ENCODE assay signal across 9 mouse cellular contexts in genomic region chr15:98003822-98004739, GRCm38 (mm10). TPM values are rescaled to one million over a fixed set of nuclear protein-coding genes. Genes with fewer than 3 reads are reported as not detected.
DNase-seq lines count a peak whose midpoint lies in the region; ATAC-seq lines count a peak whose summit lies in the region.
"Had no signal": no experiment of that assay in that cellular context is flagged by ENCODE, and none has a peak within 500 bp of the region (broad histone marks: within the 10 kb centered on the region; RNA-seq: fewer than 3 reads in every experiment).

Col2a1 (minus strand) TSS chr15:98004695.

- peak within 1 kb of the TSS; percentile 52 for H3K4me3 ChIP-seq in heart, embryonic 12.5 days
- peak within 1 kb of the TSS; percentile 48 for H3K4me3 ChIP-seq in forebrain, embryonic 16.5 days (replicated peaks; ENCODE audit: low read length)
- H3K4me3 ChIP-seq: liver, embryonic 15.5 days had no signal

- peak; percentile 44; the same call in 1 of the 2 replicates for ATAC-seq in heart, embryonic 12.5 days (ENCODE audit: insufficient number of reproducible peaks, low FRiP score)
- ATAC-seq in forebrain, embryonic 16.5 days: peak; percentile 48
- 0 out of 2 replicates have a peak, but pooled peaks have one; percentile 30 for ATAC-seq in megakaryocyte progenitor cell, adult 5-6 weeks (replicated peaks; ENCODE audit: poor library complexity)

- H3K27ac ChIP-seq in heart, embryonic 12.5 days (ENCODE audit: poor library complexity, severe bottlenecking): no peak within 1 kb of the TSS
- H3K27ac ChIP-seq in forebrain, embryonic 16.5 days (ENCODE audit: low read length): no peak within 1 kb of the TSS
- H3K27ac ChIP-seq: liver, embryonic 15.5 days had no signal

- WGBS in heart, embryonic 12.5 days: under 1% methylated on average over 59 of the region's 59 CpGs
- under 1% methylated on average over 56 of the region's 59 CpGs for WGBS in forebrain, embryonic 16.5 days

- H3K9me3 ChIP-seq in heart, embryonic 12.5 days (replicated peaks): no peaks in the 10 kb centered on the region
- no peaks in the 10 kb centered on the region for H3K9me3 ChIP-seq in forebrain, embryonic 16.5 days (ENCODE audit: control insufficient read depth, low read length)
- H3K9me3 ChIP-seq: liver, embryonic 15.5 days had no signal

- H3K4me1 ChIP-seq in heart, embryonic 12.5 days (replicated peaks): peaks cover 53% of the 10 kb centered on the region
- H3K4me1 ChIP-seq in forebrain, embryonic 16.5 days (replicated peaks; ENCODE audit: control insufficient read depth, insufficient read depth, low read length): peaks cover 53% of the 10 kb centered on the region

- H3K4me2 ChIP-seq in heart, embryonic 12.5 days: peak within 1 kb of the TSS; percentile 79
- peak within 1 kb of the TSS; percentile 73 for H3K4me2 ChIP-seq in forebrain, embryonic 16.5 days (ENCODE audit: low read length)
- H3K4me2 ChIP-seq: liver, embryonic 15.5 days had no signal

- intact Hi-C loops in left cerebral cortex, postnatal 14 days (cut with DNase I): no loop called here

- no peak for DNase-seq in heart, adult 11 months
- DNase-seq in ZHBTc4 (ENCODE audit: low read depth, low spot score) (peak; percentile 63), adipocyte (ENCODE audit: low spot score) (no peak)
- no peak for DNase-seq in layer of hippocampus, postnatal 36 days
- DNase-seq in left cerebral cortex, postnatal 14 days (ENCODE audit: low spot score in 2 of 2): no peak

- no peaks in the 10 kb centered on the region for H3K36me3 ChIP-seq in heart, embryonic 12.5 days
- no peaks in the 10 kb centered on the region for H3K36me3 ChIP-seq in forebrain, embryonic 16.5 days (ENCODE audit: control insufficient read depth, insufficient read depth)
- H3K36me3 ChIP-seq: liver, embryonic 15.5 days had no signal

- H3K27me3 ChIP-seq in heart, embryonic 12.5 days (replicated peaks): peaks cover 54% of the 10 kb centered on the region
- H3K27me3 ChIP-seq in forebrain, embryonic 16.5 days (replicated peaks; ENCODE audit: control insufficient read depth, insufficient read depth, low read length): peaks cover 15% of the 10 kb centered on the region

- peak within 1 kb of the TSS; percentile 73 for H3K9ac ChIP-seq in heart, embryonic 12.5 days
- H3K9ac ChIP-seq in forebrain, embryonic 16.5 days (replicated peaks; ENCODE audit: low read depth, low read length): peak within 1 kb of the TSS; percentile 54
- H3K9ac ChIP-seq: liver, embryonic 15.5 days had no signal

RNA-seq across cellular contexts. Expression of gene Col2a1, which starts in this region (rescaled TPM):
- 78.0 and 78.9 TPM in 2 replicates for polyA plus RNA-seq in heart, embryonic 12.5 days (2016; fragmentation: Nextera tagmentation; extraction: Ambion mirVana)
- 16.6 and 35.1 TPM in 2 replicates for polyA plus RNA-seq in forebrain, embryonic 16.5 days (2015; fragmentation: Nextera tagmentation; extraction: Ambion mirVana)
- total RNA-seq in megakaryocyte progenitor cell, adult 5-6 weeks (2015): 0.05 TPM in 1 of 2 replicates, not detected in the other
- not detected in 2 replicates for total RNA-seq in megakaryocyte progenitor cell, adult 5-6 weeks (2017)
- under 1 TPM; 0.47 to 0.48 TPM for total RNA-seq in layer of hippocampus, postnatal 36 days (2021)
- total RNA-seq in left cerebral cortex, postnatal 14 days (2021): under 1 TPM; 0.57 to 0.97 TPM

Comparison
In these comparisons a context has a peak if more than half of its experiments do, and no peak if none do; other contexts are left out.
1. Peak in ATAC-seq in megakaryocyte progenitor cell, adult 5-6 weeks; RNA of the gene not detected or under 1 TPM.